Mouse (Mus musculus) MEL (cell line): ENCODE measurements at regions not wholly inside any gene's neighbourhood (a gene's known extent, or its start where the extent isn't known, plus 50 kb on each side); places are given as distances from the start of the nearest gene placed in this dataset.

ENCODE experiments used
- DNase-seq: peaks from one replicate; pipeline ENCODE4 v3.0.0; 2011; ENCODE audit warnings: low read depth, low spot score
- H3K27ac ChIP-seq: 2 replicates; pipeline ENCODE4 v1.5.1; 2012; ENCODE audit warnings: low read depth, mild to moderate bottlenecking, control low read depth, low read length, moderate library complexity; ENCODE audit not compliant: control insufficient read depth
- H3K27me3 ChIP-seq, 2 experiments: fragments of 150-350 bp in 1 of 2; sonication (generic) in 1 of 2; 2 replicates each; pipeline ENCODE4 v1.6.1; 2012; ENCODE audit warnings: low read length in 2 of 2, mild to moderate bottlenecking in 2 of 2, improper control_type of control experiment in 1 of 2, moderate library complexity in 1 of 2; ENCODE audit not compliant: insufficient read depth in 2 of 2, control insufficient read depth in 1 of 2
- H3K36me3 ChIP-seq, 2 experiments: 2 replicates each; pipeline ENCODE4 v1.6.1; 2012 to 2014; ENCODE audit warnings: low read length in 2 of 2, improper control_type of control experiment in 1 of 2, inconsistent platforms in 1 of 2, mild to moderate bottlenecking in 1 of 2; ENCODE audit not compliant: insufficient read depth in 2 of 2, control insufficient read depth in 1 of 2
- H3K4me1 ChIP-seq, 2 experiments: fragments of 150-350 bp in 1 of 2; sonication (generic) in 1 of 2; 2 replicates each; pipeline ENCODE4 v1.6.1; 2012; ENCODE audit warnings: low read length in 2 of 2, improper control_type of control experiment in 1 of 2, mild to moderate bottlenecking in 1 of 2; ENCODE audit not compliant: insufficient read depth in 2 of 2, control insufficient read depth in 1 of 2
- H3K4me3 ChIP-seq, 2 experiments: fragments of 150-350 bp in 1 of 2; sonication (generic) in 1 of 2; 2 replicates each; pipeline ENCODE4 v1.5.1; 2012; ENCODE audit warnings: low read depth in 2 of 2, low read length in 2 of 2, mild to moderate bottlenecking in 2 of 2, moderate library complexity in 2 of 2, control low read depth in 1 of 2, improper control_type of control experiment in 1 of 2; ENCODE audit not compliant: control insufficient read depth in 1 of 2, insufficient read depth in 1 of 2
- H3K79me2 ChIP-seq: 2 replicates; pipeline ENCODE4 v1.6.1; 2012; ENCODE audit warnings: mild to moderate bottlenecking, low read length, moderate library complexity; ENCODE audit not compliant: control insufficient read depth, poor library complexity, insufficient read depth
- H3K9ac ChIP-seq: 2 replicates; pipeline ENCODE4 v1.6.1; 2012; ENCODE audit warnings: low read depth, mild to moderate bottlenecking, control low read depth, low read length, moderate library complexity; ENCODE audit not compliant: control insufficient read depth, poor library complexity, severe bottlenecking
- H3K9me3 ChIP-seq: fragments of 150-350 bp; sonication (generic); replicated peaks from 2 replicates; pipeline ENCODE4 v1.6.1; 2012; ENCODE audit warnings: mild to moderate bottlenecking, low read length, improper control_type of control experiment, moderate library complexity; ENCODE audit not compliant: insufficient read depth
- CHD1 ChIP-seq: IDR thresholded peaks from 2 replicates; pipeline ENCODE4 v1.6.1; 2012; ENCODE audit warnings: low read depth, mild to moderate bottlenecking, inconsistent platforms, low read length, improper control_type of control experiment
- CHD2 ChIP-seq: IDR thresholded peaks from 2 replicates; pipeline ENCODE4 v1.6.1; 2011; ENCODE audit warnings: low read length, improper control_type of control experiment
- ELF1 ChIP-seq: IDR thresholded peaks from 2 replicates; pipeline ENCODE4 v1.6.1; 2014; ENCODE audit warnings: low read depth, mild to moderate bottlenecking, inconsistent platforms, low read length, improper control_type of control experiment, moderate library complexity
- GABPA ChIP-seq: IDR thresholded peaks from 2 replicates; pipeline ENCODE4 v1.6.1; 2012; ENCODE audit warnings: low read depth, mild to moderate bottlenecking, inconsistent platforms, low read length, improper control_type of control experiment, moderate library complexity
- HCFC1 ChIP-seq: IDR thresholded peaks from 2 replicates; pipeline ENCODE4 v1.6.1; 2012; ENCODE audit warnings: low read depth, mild to moderate bottlenecking, inconsistent platforms, low read length, improper control_type of control experiment, moderate library complexity
- JUND ChIP-seq: IDR thresholded peaks from 2 replicates; pipeline ENCODE4 v1.6.1; 2011; ENCODE audit warnings: low read depth, mild to moderate bottlenecking, improper control_type of control experiment, low read length
- KAT2A ChIP-seq: conservative IDR thresholded peaks from 2 replicates; pipeline ENCODE4 v1.6.1; 2012; ENCODE audit warnings: low read depth, low read length, improper control_type of control experiment, inconsistent platforms
- MAFK ChIP-seq: IDR thresholded peaks from 2 replicates; pipeline ENCODE4 v1.6.1; 2011; ENCODE audit warnings: low read depth, mild to moderate bottlenecking, low read length, improper control_type of control experiment, borderline replicate concordance
- MAX ChIP-seq: IDR thresholded peaks from 2 replicates; pipeline ENCODE4 v1.6.1; 2011; ENCODE audit warnings: low read length, improper control_type of control experiment
- MAZ ChIP-seq: IDR thresholded peaks from 2 replicates; pipeline ENCODE4 v1.6.1; 2012; ENCODE audit warnings: low read depth, mild to moderate bottlenecking, inconsistent platforms, low read length, improper control_type of control experiment
- MXI1 ChIP-seq: IDR thresholded peaks from 2 replicates; pipeline ENCODE4 v1.6.1; 2011; ENCODE audit warnings: mild to moderate bottlenecking, low read depth, low read length, improper control_type of control experiment
- MYB ChIP-seq: IDR thresholded peaks from 2 replicates; pipeline ENCODE4 v1.6.1; 2011; ENCODE audit warnings: mild to moderate bottlenecking, low read depth, low read length, improper control_type of control experiment
- MYC ChIP-seq: IDR thresholded peaks from 2 replicates; pipeline ENCODE4 v1.6.1; 2011; ENCODE audit warnings: low read depth, mild to moderate bottlenecking, low read length, improper control_type of control experiment, moderate library complexity
- NRF1 ChIP-seq: IDR thresholded peaks from 2 replicates; pipeline ENCODE4 v1.6.1; 2014; ENCODE audit warnings: low read depth, mild to moderate bottlenecking, inconsistent platforms, low read length, improper control_type of control experiment, moderate library complexity; ENCODE audit not compliant: poor library complexity, insufficient read depth, severe bottlenecking
- POLR2AphosphoS2 ChIP-seq: IDR thresholded peaks from 2 replicates; pipeline ENCODE4 v1.6.1; 2011; ENCODE audit warnings: low read length, improper control_type of control experiment
- RAD21 ChIP-seq: IDR thresholded peaks from 2 replicates; pipeline ENCODE4 v1.6.1; 2011; ENCODE audit warnings: mild to moderate bottlenecking, low read depth, low read length, improper control_type of control experiment
- RCOR1 ChIP-seq: IDR thresholded peaks from 2 replicates; pipeline ENCODE4 v1.6.1; 2012; ENCODE audit warnings: low read depth, mild to moderate bottlenecking, inconsistent platforms, low read length, improper control_type of control experiment
- SIN3A ChIP-seq: IDR thresholded peaks from 2 replicates; pipeline ENCODE4 v1.6.1; 2012; ENCODE audit warnings: low read length, improper control_type of control experiment, inconsistent platforms
- TAL1 ChIP-seq: IDR thresholded peaks from 2 replicates; pipeline ENCODE4 v1.6.1; 2012; ENCODE audit warnings: mild to moderate bottlenecking, inconsistent platforms, low read length, moderate library complexity, mixed read lengths
- TBP ChIP-seq: IDR thresholded peaks from 2 replicates; pipeline ENCODE4 v1.8.0; 2011; ENCODE audit warnings: low read depth, low read length, improper control_type of control experiment
- ZC3H11A ChIP-seq: IDR thresholded peaks from 2 replicates; pipeline ENCODE4 v1.6.1; 2012; ENCODE audit warnings: low read depth, mild to moderate bottlenecking, inconsistent platforms, low read length, improper control_type of control experiment
- ZNF384 ChIP-seq: IDR thresholded peaks from 2 replicates; pipeline ENCODE4 v1.6.1; 2012; ENCODE audit warnings: low read depth, mild to moderate bottlenecking, inconsistent platforms, low read length, improper control_type of control experiment

- no peaks in the 10 kb centered on the region for H3K9me3 ChIP-seq
- no peaks in the 10 kb centered on the region for H3K4me1 ChIP-seq
- DNase-seq = no peak
- no peak for TF ChIP-seq JUND
- TF ChIP-seq TAL1 = no peak
- no peak for TF ChIP-seq MYC
- TF ChIP-seq CHD2 = no peak
- TF ChIP-seq MYB = no peak
- no peak for TF ChIP-seq SIN3A
- no peak for TF ChIP-seq KAT2A
- TF ChIP-seq TBP = no peak
- TF ChIP-seq ZC3H11A = no peak
- no peak for TF ChIP-seq POLR2AphosphoS2
- TF ChIP-seq, all 39 proteins: peak for 0
- H3K36me3 ChIP-seq = no peaks in the 10 kb centered on the region
- H3K27me3 ChIP-seq = no peaks in the 10 kb centered on the region
- no peaks in the 10 kb centered on the region for H3K79me2 ChIP-seq
- no peak overlapping the region for H3K4me3 ChIP-seq
- H3K27ac ChIP-seq = no peak overlapping the region
- H3K9ac ChIP-seq = no peak overlapping the region
Observed at GRCm38 (mm10) chr10:102685833-102686434, 173.9 kb downstream of the Rassf9 start.

GRCm38 (mm10) chr10:102667359-102667758, 155.3 kb downstream of the Rassf9 start:
- TF ChIP-seq RAD21 (no peak), CHD1 (no peak), NRF1 (no peak), GABPA (no peak), MAFK (no peak), MXI1 (no peak), ZNF384 (no peak), JUND (no peak), MAZ (no peak), MAX (no peak), ELF1 (no peak), HCFC1 (no peak), RCOR1 (no peak)
- H3K36me3 ChIP-seq = no peaks in the 10 kb centered on the region
- no peaks in the 10 kb centered on the region for H3K4me1 ChIP-seq
- no peaks in the 10 kb centered on the region for H3K9me3 ChIP-seq
- H3K27ac ChIP-seq = no peak overlapping the region
- H3K9ac ChIP-seq = no peak overlapping the region
- H3K27me3 ChIP-seq = no peaks in the 10 kb centered on the region
- no peak for DNase-seq
- H3K79me2 ChIP-seq = no peaks in the 10 kb centered on the region
- no peak overlapping the region for H3K4me3 ChIP-seq
